Comparison of ENCODE assay signal across 10 mouse cellular contexts in genomic region chr1:75593956-75594355, GRCm38 (mm10).
"Had no signal": no experiment of that assay in that cellular context is flagged by ENCODE, and none has a peak within 500 bp of the region (broad histone marks: within the 10 kb centered on the region; RNA-seq: fewer than 3 reads in every experiment).

No protein-coding gene starts in this region.

- H3K9me3 ChIP-seq: limb, embryonic 13.5 days had no signal

- H3K36me3 ChIP-seq: limb, embryonic 13.5 days had no signal

- H3K4me2 ChIP-seq: limb, embryonic 13.5 days had no signal

- DNase-seq: kidney, adult 8-10 months; kidney, postnatal 36 days; left cerebral cortex, postnatal 4 days; lung, adult 2 months; lung, postnatal 36 days; thymus, postnatal 4 days had no signal

- ATAC-seq: lung, postnatal 0 days had no signal

- H3K9ac ChIP-seq: limb, embryonic 13.5 days; liver, embryonic 14.5 days had no signal

- H3K4me3 ChIP-seq: limb, embryonic 13.5 days had no signal

- H3K27ac ChIP-seq: limb, embryonic 13.5 days; liver, embryonic 14.5 days; stomach, postnatal 0 days had no signal
